Mouse (Mus musculus): Measurements from ENCODE around the gene Bmpr1a.
"Not testable (repeated sequence)": the region's sequence is repeated elsewhere in the genome, so short reads cannot be mapped to it uniquely, and the experiment has no call there.

Bmpr1a gene

GRCm38 (mm10) chr14:34378560-34379331 lies 124.4 kb downstream of the Bmpr1a start:
- peak; percentile 67 for DNase-seq

- no peak for DNase-seq
These were observed 126.0 kb downstream of the Bmpr1a start for GRCm38 (mm10) chr14:34377121-34377520.

DNA sequence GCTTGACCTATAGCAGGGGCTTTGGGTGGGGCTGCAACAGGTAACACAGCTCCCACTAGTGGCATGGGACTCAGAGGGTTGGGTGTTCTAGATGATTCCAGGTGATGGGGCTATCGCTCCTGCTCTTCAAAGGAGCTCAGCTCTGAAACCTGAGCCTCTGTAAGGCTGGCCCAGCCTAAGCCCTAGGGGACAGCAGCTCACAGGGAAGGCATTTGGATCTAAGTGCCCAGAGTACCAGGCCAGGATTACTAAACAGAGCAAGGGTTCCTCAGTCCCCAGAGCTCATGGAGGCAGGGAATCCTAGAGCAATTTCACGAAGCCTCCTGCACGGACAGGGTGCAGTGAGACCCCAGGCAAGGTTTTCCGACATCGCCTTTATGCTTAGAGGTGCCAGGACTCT lies 127.2 kb downstream of the Bmpr1a start:
- DNase-seq, result no peak

DNA sequence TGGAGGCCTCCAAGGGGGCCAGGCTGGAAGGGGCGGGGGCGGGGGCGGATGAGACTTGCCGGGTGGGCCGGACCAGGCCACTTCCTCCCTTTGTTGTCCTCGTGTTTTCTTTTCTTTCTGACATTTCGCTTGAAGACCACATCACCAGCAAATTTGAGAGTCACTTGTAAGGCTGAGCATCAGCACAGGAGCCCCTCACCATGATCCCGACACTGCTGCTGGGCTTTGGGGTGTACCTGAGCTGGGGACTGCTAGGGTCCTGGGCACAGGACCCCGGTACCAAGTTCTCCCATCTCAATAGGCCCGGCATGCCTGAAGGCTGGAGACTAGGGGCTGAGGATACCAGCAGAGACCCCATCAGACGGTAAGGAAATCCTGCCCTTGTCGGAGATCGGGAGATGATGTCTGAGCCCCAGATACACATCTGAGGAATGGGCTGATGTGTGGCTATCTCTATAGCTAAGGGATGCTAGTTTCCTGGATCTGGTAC lies 127.7 kb downstream of the Bmpr1a start, which contains the start of gene Mmrn2:
Mmrn2 (plus strand) TSS at position 51 of the 490 bp plus-strand sequence.
- no peak for DNase-seq

GRCm38 (mm10) chr14:34374577-34374976 lies 128.6 kb downstream of the Bmpr1a start, which contains the start of gene Sncg:
TSS of gene Sncg (minus strand) at chr14:34374789.
- DNase-seq, result no peak

GRCm38 (mm10) chr14:34373581-34373980 lies 129.6 kb downstream of the Bmpr1a start:
- DNase-seq, result no peak

DNA sequence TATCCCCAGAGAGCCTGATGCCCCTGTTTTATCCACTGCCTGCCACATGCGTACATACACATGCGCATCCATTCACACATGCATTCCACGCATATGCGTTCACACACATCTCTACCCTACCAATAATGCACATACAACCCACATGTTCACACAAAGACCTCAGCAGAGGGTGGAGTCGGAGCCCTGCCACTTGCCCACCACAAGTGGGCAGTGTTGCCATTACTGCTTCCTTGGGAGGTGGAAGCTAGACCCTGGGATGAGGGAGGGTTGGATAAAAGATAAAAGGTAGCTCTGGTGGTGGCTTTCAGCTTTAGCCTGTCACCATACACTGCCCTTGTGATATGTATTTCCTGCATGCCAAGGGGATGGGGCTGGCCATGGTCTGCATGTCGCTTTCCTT lies 130.5 kb downstream of the Bmpr1a start:
- peak; percentile 56 for DNase-seq

GRCm38 (mm10) chr14:34371763-34372162 lies 131.4 kb downstream of the Bmpr1a start:
- DNase-seq, result no peak

DNA sequence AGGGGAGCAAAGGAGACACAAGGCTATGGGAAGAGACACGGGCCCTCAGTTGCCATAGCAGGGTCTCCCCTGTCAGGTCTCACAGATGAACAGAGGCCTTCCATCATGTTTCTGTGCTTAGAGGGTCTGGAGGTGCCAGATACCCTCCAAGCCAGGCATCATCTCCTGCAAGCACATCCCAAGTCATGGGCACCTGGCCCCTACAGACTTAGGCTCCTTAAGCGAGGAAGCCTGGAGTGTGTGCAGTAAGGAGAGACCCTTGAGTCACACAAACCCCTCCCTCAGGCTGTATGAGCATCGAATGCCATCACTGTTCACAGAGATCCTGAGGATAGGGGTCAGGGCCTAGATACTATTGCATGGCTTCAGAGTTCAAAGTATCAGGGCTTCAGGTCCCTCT lies 132.2 kb downstream of the Bmpr1a start:
- DNase-seq, result no peak

DNA sequence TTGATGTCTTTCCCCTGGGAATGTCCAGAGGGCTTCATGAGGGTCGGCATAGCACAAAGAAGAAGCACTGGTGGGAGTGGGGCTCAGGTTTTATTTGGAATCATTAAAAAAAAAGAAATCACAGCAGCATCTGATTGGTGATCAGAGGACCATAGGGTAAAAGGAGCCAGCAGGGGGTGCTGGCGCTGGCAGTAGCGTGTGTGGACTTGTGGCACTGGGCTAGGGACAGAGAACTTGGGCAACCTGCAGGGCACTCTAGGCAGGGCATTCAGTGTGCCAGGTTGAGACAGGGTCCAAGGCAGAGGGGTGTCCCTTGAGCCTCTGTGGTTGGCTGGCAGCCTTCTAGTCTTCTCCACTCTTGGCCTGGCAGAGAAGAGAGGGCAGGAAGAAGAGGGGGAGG lies 132.9 kb downstream of the Bmpr1a start:
- DNase-seq, result no peak

DNA sequence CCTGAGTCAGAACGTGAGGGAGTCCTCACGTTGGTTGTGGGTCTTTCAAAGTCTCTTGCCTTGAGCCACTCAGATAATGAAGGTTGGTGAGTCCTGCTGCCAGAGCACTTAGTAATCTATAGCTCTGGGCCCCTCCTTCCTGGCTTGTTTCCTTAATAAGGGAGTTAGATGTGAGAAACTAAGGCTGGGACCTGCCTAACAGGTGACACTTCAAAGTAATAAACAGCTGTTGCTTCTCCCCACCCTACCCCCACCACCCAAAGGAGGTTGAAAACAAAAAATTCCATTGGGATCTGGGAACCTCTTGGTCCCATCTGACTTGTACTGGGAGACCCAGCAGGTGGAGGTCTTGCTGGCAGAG lies 138.0 kb downstream of the Bmpr1a start:
- DNase-seq, result no peak

- DNase-seq, result not testable (repeated sequence)
These were observed 138.6 kb downstream of the Bmpr1a start for GRCm38 (mm10) chr14:34364254-34365146.

DNA sequence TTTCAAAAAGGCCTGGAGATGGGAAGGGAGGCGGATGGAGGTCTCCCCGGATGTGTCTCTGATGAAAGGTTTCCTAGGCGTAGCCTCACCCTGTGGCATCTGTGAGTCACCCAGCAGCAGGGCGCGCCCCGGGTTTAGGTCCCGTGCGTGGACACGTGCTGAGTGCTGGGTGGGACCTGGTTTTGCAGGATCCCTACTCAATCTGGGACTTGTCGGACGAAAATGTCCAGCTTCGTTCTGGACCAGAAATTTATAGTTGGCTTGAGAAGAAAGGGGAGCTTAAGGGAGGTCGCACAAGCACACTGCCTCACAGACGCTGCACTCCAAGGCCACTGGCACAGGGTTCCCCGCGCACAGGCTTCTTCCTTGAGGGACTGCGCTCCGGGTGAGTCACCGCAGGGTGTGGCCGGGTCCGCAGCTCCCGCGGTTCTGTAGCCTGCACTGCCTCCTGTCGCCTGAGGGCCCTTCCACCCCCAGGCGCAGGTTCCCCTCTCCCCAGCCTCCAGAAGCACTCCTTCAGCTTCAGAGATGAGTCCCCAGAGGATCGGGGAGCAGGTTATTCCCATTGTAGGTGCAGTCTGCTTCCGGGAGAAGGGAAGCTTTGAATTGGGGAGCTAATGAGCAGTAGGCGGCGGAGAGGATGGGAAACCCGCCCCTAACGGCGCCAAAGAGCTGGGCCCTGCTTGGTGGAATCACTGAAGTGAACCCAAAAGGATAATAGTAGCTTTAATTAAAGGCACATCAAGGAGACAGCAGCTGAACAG lies 139.5 kb downstream of the Bmpr1a start:
- peak; percentile 62 for DNase-seq

- DNase-seq, result peak; percentile 89
These were observed 140.3 kb downstream of the Bmpr1a start for GRCm38 (mm10) chr14:34362726-34363445.

- DNase-seq, result no peak
These were observed 141.0 kb downstream of the Bmpr1a start for GRCm38 (mm10) chr14:34362135-34362534.

Measured in kidney, adult 9 months (tissue).